Mouse (Mus musculus) ES-Bruce4 (cell line): Measurements from ENCODE around the gene Hnrnpk. TPM values are rescaled to one million over a fixed set of nuclear protein-coding genes. Genes with fewer than 3 reads are reported as not detected.

Source experiments
- H3K27ac ChIP-seq: 2 replicates; pipeline ENCODE4 v1.5.1; 2012; ENCODE audit warnings: low read length, inconsistent platforms; ENCODE audit not compliant: insufficient read depth
- H3K27me3 ChIP-seq: 2 replicates; pipeline ENCODE4 v1.6.1; 2012; ENCODE audit warnings: mild to moderate bottlenecking, low read length, inconsistent platforms; ENCODE audit not compliant: control insufficient read depth, poor library complexity, insufficient read depth, severe bottlenecking
- H3K36me3 ChIP-seq: 2 replicates; pipeline ENCODE4 v1.6.1; 2012; ENCODE audit warnings: inconsistent platforms, mild to moderate bottlenecking, low read length, moderate library complexity; ENCODE audit not compliant: control insufficient read depth, poor library complexity, insufficient read depth, severe bottlenecking
- H3K4me1 ChIP-seq: one replicate; pipeline ENCODE4 v1.8.1; 2011; ENCODE audit warnings: low read length; ENCODE audit not compliant: control insufficient read depth, insufficient read depth
- H3K4me3 ChIP-seq: 2 replicates; pipeline ENCODE4 v1.5.1; 2011; ENCODE audit warnings: low read depth, mild to moderate bottlenecking, low read length
- H3K9ac ChIP-seq: 2 replicates; pipeline ENCODE4 v1.6.1; 2012; ENCODE audit warnings: low read depth, mild to moderate bottlenecking, inconsistent platforms; ENCODE audit not compliant: poor library complexity, severe bottlenecking
- H3K9me3 ChIP-seq: replicated peaks from 2 replicates; pipeline ENCODE4 v1.6.1; 2012; ENCODE audit warnings: mild to moderate bottlenecking, low read length, inconsistent platforms; ENCODE audit not compliant: control insufficient read depth, poor library complexity, insufficient read depth, severe bottlenecking
- CTCF ChIP-seq: IDR thresholded peaks from one replicate; pipeline ENCODE4 v1.8.1; 2011; ENCODE audit warnings: low read depth, low read length
- EP300 ChIP-seq: IDR thresholded peaks from 2 replicates; pipeline ENCODE4 v1.6.1; 2011; ENCODE audit warnings: low read depth, low read length; ENCODE audit not compliant: insufficient read depth
- POLR2A ChIP-seq: IDR thresholded peaks from one replicate; pipeline ENCODE4 v1.8.1; 2011; ENCODE audit warnings: low read length; ENCODE audit not compliant: insufficient read depth
- polyA plus RNA-seq: library from polyadenylated mRNA; stranded (reverse); fragments of >200 nt; gene quantifications from 2 replicates; pipeline ENCODE4 v1.2.4, GENCODE M21; 2011; ENCODE audit warnings: low read depth; ENCODE audit not compliant: missing spikeins, insufficient read depth, insufficient read length

The Hnrnpk gene
- polyA plus RNA-seq, 1 experiment: 2,237 TPM

DNA sequence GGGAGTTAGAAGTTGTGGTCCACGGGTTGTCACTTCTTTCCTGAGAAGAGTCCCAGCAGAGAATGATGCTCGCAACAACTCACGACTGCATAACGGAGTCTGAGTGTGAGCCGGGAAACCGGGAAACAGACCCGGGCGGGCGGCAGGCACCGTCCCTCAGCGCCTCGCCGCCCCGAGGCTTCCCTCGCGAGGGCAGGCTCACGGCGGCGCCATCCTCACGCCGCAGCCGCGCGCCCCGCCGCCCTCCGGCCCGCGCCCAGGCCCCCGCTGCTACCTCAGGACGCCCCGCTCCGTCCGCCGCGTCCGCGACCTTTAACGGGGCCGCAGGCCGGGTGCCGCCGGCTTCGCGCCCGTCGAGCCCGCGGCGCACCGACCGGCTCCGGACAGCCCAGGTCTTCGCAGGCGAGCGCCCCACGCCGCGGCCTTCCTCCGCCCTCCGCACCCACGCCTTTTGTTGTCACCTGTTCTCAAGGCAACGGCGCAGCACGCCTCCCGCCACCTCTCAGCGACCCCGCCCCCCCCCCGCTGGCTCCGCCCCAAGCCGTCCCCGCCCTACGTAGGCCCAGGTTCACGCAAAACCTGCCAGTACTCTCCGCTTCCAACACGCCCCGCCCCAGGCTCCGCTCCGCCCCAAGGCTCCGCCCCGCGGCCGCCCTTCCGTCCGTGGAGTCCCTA, 44.4 kb downstream of the Hnrnpk start, which contains the start of gene Kif27:
TSS of gene Kif27 (minus strand) at position 494 of the 675 bp plus-strand sequence.
- peak within 1 kb of the TSS; percentile 53 for H3K9ac ChIP-seq
- H3K27me3 ChIP-seq: no peaks in the 10 kb centered on the region
- no peaks in the 10 kb centered on the region for H3K4me1 ChIP-seq
- H3K27ac ChIP-seq: peak within 1 kb of the TSS; percentile 19
- peak within 1 kb of the TSS; percentile 64 for H3K4me3 ChIP-seq
- TF ChIP-seq EP300 (no peak), CTCF (no peak), POLR2A (no peak)
- H3K9me3 ChIP-seq: no peaks in the 10 kb centered on the region
- H3K36me3 ChIP-seq: no peaks in the 10 kb centered on the region

GRCm38 (mm10) chr13:58352996-58353395, 50.1 kb downstream of the Hnrnpk start:
- no peaks in the 10 kb centered on the region for H3K4me1 ChIP-seq
- TF ChIP-seq EP300 (no peak), POLR2A (no peak), CTCF (no peak)
- no peak overlapping the region for H3K9ac ChIP-seq
- no peak overlapping the region for H3K4me3 ChIP-seq
- no peaks in the 10 kb centered on the region for H3K27me3 ChIP-seq
- H3K27ac ChIP-seq: no peak overlapping the region
- no peaks in the 10 kb centered on the region for H3K9me3 ChIP-seq
- no peaks in the 10 kb centered on the region for H3K36me3 ChIP-seq

GRCm38 (mm10) chr13:58350606-58351005, 52.5 kb downstream of the Hnrnpk start:
- TF ChIP-seq CTCF: no peak
- TF ChIP-seq POLR2A: no peak
- no peak for TF ChIP-seq EP300
- Histone ChIP-seq H3K9me3 (no peaks in the 10 kb centered on the region), H3K4me3 (no peak overlapping the region), H3K9ac (no peak overlapping the region), H3K27me3 (no peaks in the 10 kb centered on the region), H3K36me3 (no peaks in the 10 kb centered on the region), H3K27ac (no peak overlapping the region), H3K4me1 (no peaks in the 10 kb centered on the region)

GRCm38 (mm10) chr13:58344505-58344904, 58.6 kb downstream of the Hnrnpk start:
- H3K4me1 ChIP-seq: no peaks in the 10 kb centered on the region
- H3K27ac ChIP-seq: no peak overlapping the region
- H3K36me3 ChIP-seq: no peaks in the 10 kb centered on the region
- no peak overlapping the region for H3K9ac ChIP-seq
- H3K9me3 ChIP-seq: no peaks in the 10 kb centered on the region
- TF ChIP-seq POLR2A (no peak), CTCF (no peak), EP300 (no peak)
- H3K27me3 ChIP-seq: no peaks in the 10 kb centered on the region
- H3K4me3 ChIP-seq: no peak overlapping the region

Other genes starting within 250 kb of the Hnrnpk start
- 25.1 and 28.9 TPM in 2 replicates for gene Idnk, start 245.7 kb downstream of the Hnrnpk start, polyA plus RNA-seq
- gene Ubqln1, start 187.7 kb downstream of the Hnrnpk start, polyA plus RNA-seq: 176 and 182 TPM in 2 replicates
- gene Gkap1, start 127.6 kb downstream of the Hnrnpk start, polyA plus RNA-seq: 41.8 and 44.2 TPM in 2 replicates
- gene Kif27, start 44.2 kb downstream of the Hnrnpk start, polyA plus RNA-seq: 1.4 and 2.2 TPM in 2 replicates
- 5.8 and 7.1 TPM in 2 replicates for gene 2210016F16Rik, start 18.1 kb downstream of the Hnrnpk start, polyA plus RNA-seq
- 31.3 and 31.7 TPM in 2 replicates for gene Rmi1, start 1.1 kb downstream of the Hnrnpk start, polyA plus RNA-seq
- 0.31 and 0.75 TPM in 2 replicates for gene Slc28a3, start 207.5 kb upstream of the Hnrnpk start, polyA plus RNA-seq